Mouse (Mus musculus) hindbrain, postnatal 0 days (tissue): ENCODE measurements around the gene Ybx2. TPM values are rescaled to one million over a fixed set of nuclear protein-coding genes. Genes with fewer than 3 reads are reported as not detected.
"Not testable (repeated sequence)": the region's sequence is repeated elsewhere in the genome, so short reads cannot be mapped to it uniquely, and the experiment has no call there.

Source experiments
- ATAC-seq: fragments of 200-750 bp; cut with Nextera tagmentation; 2 replicates; pipeline ENCODE4 v1.8.0; 2017; ENCODE audit warnings: mild to moderate bottlenecking, moderate TSS enrichment, moderate library complexity
- DNase-seq: peaks from one replicate; pipeline ENCODE4 v3.0.0-alpha.2; 2015; ENCODE audit warnings: low spot score
- H3K27ac ChIP-seq: fragments of 300-500 bp; sonication (generic); 2 replicates; pipeline ENCODE4 v1.5.1; 2014; ENCODE audit warnings: mild to moderate bottlenecking
- H3K27me3 ChIP-seq: fragments of 300-500 bp; sonication (generic); 2 replicates; pipeline ENCODE4 v1.6.1; 2014; ENCODE audit warnings: low read length, mixed read lengths; ENCODE audit not compliant: insufficient read depth
- H3K36me3 ChIP-seq: fragments of 300-500 bp; sonication (generic); 2 replicates; pipeline ENCODE4 v1.6.1; 2014; ENCODE audit warnings: low read length, mixed read lengths; ENCODE audit not compliant: insufficient read depth
- H3K4me1 ChIP-seq: fragments of 300-500 bp; sonication (generic); 2 replicates; pipeline ENCODE4 v1.6.1; 2014; ENCODE audit warnings: antibody characterized with exemption, low read length, mixed read lengths; ENCODE audit not compliant: insufficient read depth
- H3K4me2 ChIP-seq: fragments of 300-500 bp; sonication (generic); 2 replicates; pipeline ENCODE4 v1.6.1; 2014; ENCODE audit warnings: low read depth, mild to moderate bottlenecking, low read length, moderate library complexity, mixed read lengths
- H3K4me3 ChIP-seq: fragments of 300-500 bp; sonication (generic); 2 replicates; pipeline ENCODE4 v1.5.1; 2014; ENCODE audit warnings: low read length
- H3K9ac ChIP-seq: fragments of 300-500 bp; sonication (generic); replicated peaks from 2 replicates; pipeline ENCODE4 v1.6.1; 2014; ENCODE audit warnings: mild to moderate bottlenecking, low read length, moderate library complexity, mixed read lengths
- H3K9me3 ChIP-seq: fragments of 300-500 bp; sonication (generic); 2 replicates; pipeline ENCODE4 v1.6.1; 2016; ENCODE audit warnings: low read length, mixed read lengths
- CTCF ChIP-seq: IDR thresholded peaks from 2 replicates; pipeline ENCODE4 v1.5.1; 2016; ENCODE audit warnings: antibody characterized with exemption, control low read depth, low read depth
- WGBS: fragments of 180-500 bp; shearing (Covaris S2); extraction: QIAGEN DNeasy Blood & Tissue Kit; methylation state at CpG from one replicate; pipeline ENCODE4 v1.1.7; 2014; 5-methylcytosine and 5-hydroxymethylcytosine counted together
- polyA plus RNA-seq: library from polyadenylated mRNA; unstranded; fragments of >200 nt; fragmentation: Nextera tagmentation; extraction: Ambion mirVana; gene quantifications from 2 replicates; pipeline ENCODE4 v1.2.1, GENCODE M21; 2015
- total RNA-seq: library from RNA; depleted of rRNA; stranded (reverse); fragments of >200 nt; gene quantifications from 2 replicates; pipeline ENCODE4 v1.2.3, GENCODE M21; 2014

Ybx2 gene
- total and polyA plus RNA-seq, 2 experiments from 2014 or later, result 3.3 to 23.9 TPM

GRCm38 (mm10) chr11:69947337-69948065 is 11.9 kb downstream of the Ybx2 start:
- Histone ChIP-seq H3K9ac (peak overlapping the region; percentile 37; the same call in 1 of the 2 replicates), H3K4me1 (no peaks in the 10 kb centered on the region), H3K36me3 (no peaks in the 10 kb centered on the region), H3K27ac (peak overlapping the region; percentile 48; the same call in 1 of the 2 replicates), H3K27me3 (peaks cover 6% of the 10 kb centered on the region; the same call in 1 of the 2 replicates), H3K4me2 (peak overlapping the region; percentile 57), H3K9me3 (no peaks in the 10 kb centered on the region), H3K4me3 (peak overlapping the region; percentile 42)
- ATAC-seq, result peak; percentile 48
- DNase-seq, result peak; percentile 44
- WGBS, result 4% methylated on average over 29 of the region's 29 CpGs
- no peak for TF ChIP-seq CTCF

GRCm38 (mm10) chr11:69948066-69948762 is 12.6 kb downstream of the Ybx2 start, which contains the start of gene Slc2a4:
Gene Slc2a4 (minus strand): TSS chr11:69948188.
- Histone ChIP-seq H3K4me3 (peak within 1 kb of the TSS; percentile 42), H3K4me1 (no peaks in the 10 kb centered on the region), H3K9me3 (no peaks in the 10 kb centered on the region), H3K36me3 (no peaks in the 10 kb centered on the region), H3K27me3 (peaks cover 9% of the 10 kb centered on the region; the same call in 1 of the 2 replicates), H3K4me2 (peak within 1 kb of the TSS; percentile 57), H3K27ac (peak within 1 kb of the TSS; percentile 48; the same call in 1 of the 2 replicates), H3K9ac (peak within 1 kb of the TSS; percentile 37; the same call in 1 of the 2 replicates)
- no peak for TF ChIP-seq CTCF
- WGBS, result under 1% methylated on average over 34 of the region's 34 CpGs
- DNase-seq (peak; percentile 90), ATAC-seq (peak; percentile 92)

DNA sequence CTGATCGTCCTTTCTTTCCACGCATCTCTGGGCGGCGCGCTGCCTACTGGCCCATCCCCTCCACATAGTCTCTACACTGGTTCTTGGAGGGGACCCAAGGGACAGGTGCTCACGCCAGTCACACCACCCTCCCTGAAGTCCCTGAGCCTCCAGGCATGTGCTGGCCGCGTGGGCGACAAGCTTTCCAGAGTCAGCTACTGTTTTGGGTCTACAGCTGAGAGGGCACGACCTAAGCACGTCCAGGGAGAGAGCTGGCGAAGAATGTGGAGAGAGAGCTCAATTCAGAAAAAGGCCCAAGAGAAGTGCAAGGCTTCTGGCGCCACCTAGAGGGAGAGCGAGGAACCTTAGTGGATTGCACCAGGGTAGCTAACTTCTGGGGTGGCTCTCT is 13.2 kb downstream of the Ybx2 start:
- H3K4me2 ChIP-seq, result peak overlapping the region; percentile 57
- DNase-seq, result peak; percentile 88
- peak; percentile 89 for TF ChIP-seq CTCF
- 0 out of 2 replicates have a peak overlapping the region, but pooled peaks have one; percentile 11 for H3K27ac ChIP-seq
- under 1% methylated on average over 14 of the region's 14 CpGs for WGBS
- H3K27me3 ChIP-seq, result peaks cover 9% of the 10 kb centered on the region; the same call in 1 of the 2 replicates
- ATAC-seq, result peak; percentile 69
- no peaks in the 10 kb centered on the region for H3K36me3 ChIP-seq
- peak overlapping the region; percentile 42 for H3K4me3 ChIP-seq
- no peaks in the 10 kb centered on the region for H3K9me3 ChIP-seq
- 0 out of 2 replicates have a peak overlapping the region, but pooled peaks have one; percentile 9 for H3K9ac ChIP-seq
- no peaks in the 10 kb centered on the region for H3K4me1 ChIP-seq

- Histone ChIP-seq H3K9me3 (no peaks in the 10 kb centered on the region), H3K4me3 (no peak overlapping the region), H3K36me3 (no peaks in the 10 kb centered on the region), H3K9ac (no peak overlapping the region), H3K4me2 (no peak overlapping the region), H3K4me1 (no peaks in the 10 kb centered on the region), H3K27ac (no peak overlapping the region), H3K27me3 (peaks cover 9% of the 10 kb centered on the region; the same call in 1 of the 2 replicates)
- 44% methylated on average over 4 of the region's 4 CpGs for WGBS
- peak; percentile 15; the same call in 1 of the 2 replicates for TF ChIP-seq CTCF
- DNase-seq, result no peak
- no peak for ATAC-seq
Measured at GRCm38 (mm10) chr11:69950807-69951459, 15.3 kb downstream of the Ybx2 start.

GRCm38 (mm10) chr11:69952274-69952673 is 16.7 kb downstream of the Ybx2 start:
- Histone ChIP-seq H3K4me3 (no peak overlapping the region), H3K27ac (no peak overlapping the region), H3K36me3 (no peaks in the 10 kb centered on the region), H3K9ac (no peak overlapping the region), H3K4me2 (no peak overlapping the region), H3K27me3 (peaks cover 9% of the 10 kb centered on the region; the same call in 1 of the 2 replicates), H3K9me3 (no peaks in the 10 kb centered on the region), H3K4me1 (no peaks in the 10 kb centered on the region)
- 37% methylated on average over 1 of the region's 1 CpGs for WGBS
- peak; percentile 18; the same call in 1 of the 2 replicates for TF ChIP-seq CTCF
- ATAC-seq, result no peak
- DNase-seq, result no peak

- Histone ChIP-seq H3K9me3 (no peaks in the 10 kb centered on the region), H3K4me3 (no peak overlapping the region), H3K27me3 (peaks cover 4% of the 10 kb centered on the region; the same call in 1 of the 2 replicates), H3K36me3 (no peaks in the 10 kb centered on the region), H3K27ac (no peak overlapping the region), H3K4me2 (no peak overlapping the region), H3K9ac (no peak overlapping the region), H3K4me1 (no peaks in the 10 kb centered on the region)
- no peak for TF ChIP-seq CTCF
- WGBS, result 66% methylated on average over 11 of the region's 11 CpGs
- ATAC-seq, result no peak
- no peak for DNase-seq
Measured at GRCm38 (mm10) chr11:69953267-69953915, 17.8 kb downstream of the Ybx2 start.

- H3K27me3 ChIP-seq, H3K27ac ChIP-seq, H3K36me3 ChIP-seq, H3K4me3 ChIP-seq, ATAC-seq, H3K4me1 ChIP-seq, H3K9me3 ChIP-seq, DNase-seq, H3K4me2 ChIP-seq, H3K9ac ChIP-seq: not testable (repeated sequence)
- 74% methylated on average over 4 of the region's 4 CpGs for WGBS
Measured at GRCm38 (mm10) chr11:69955618-69956017, 20.0 kb downstream of the Ybx2 start.
